8 mouse cellular contexts compared by ENCODE assay signal in genomic region chr15:83595364-83595711, GRCm38 (mm10). TPM values are rescaled to one million over a fixed set of nuclear protein-coding genes. Genes with fewer than 3 reads are reported as not detected.
DNase-seq lines count a peak whose midpoint lies in the region; ATAC-seq lines count a peak whose summit lies in the region.

No protein-coding gene starts in this region.

- peak overlapping the region; percentile 64 for H3K9ac ChIP-seq in kidney, embryonic 16.5 days (replicated peaks; ENCODE audit: low read length)
- peak overlapping the region; percentile 46 for H3K9ac ChIP-seq in intestine, embryonic 15.5 days

- H3K27ac ChIP-seq in kidney, embryonic 16.5 days (ENCODE audit: low read length), result no peak overlapping the region
- peak overlapping the region; percentile 88 for H3K27ac ChIP-seq in embryonic facial prominence, embryonic 10.5 days (replicated peaks)
- no peak overlapping the region for H3K27ac ChIP-seq in intestine, embryonic 15.5 days

- DNase-seq in kidney, adult 9 months, result no peak
- DNase-seq in embryonic facial prominence, embryonic 10.5 days (ENCODE audit: low spot score), result no peak
- peak; percentile 30 for DNase-seq in neural tube, embryonic 10.5 days (ENCODE audit: extremely low spot score, low spot score)
- no peak for DNase-seq in gastrocnemius, postnatal 25 days
- DNase-seq in Muller cell, postnatal 12 days (ENCODE audit: inconsistent ontology term), result no peak

- H3K36me3 ChIP-seq in kidney, embryonic 16.5 days (ENCODE audit: insufficient read depth, low read length), result no peaks in the 10 kb centered on the region
- peaks cover 26% of the 10 kb centered on the region for H3K36me3 ChIP-seq in embryonic facial prominence, embryonic 10.5 days (replicated peaks)
- H3K36me3 ChIP-seq in intestine, embryonic 15.5 days, result no peaks in the 10 kb centered on the region

- no peaks in the 10 kb centered on the region for H3K9me3 ChIP-seq in kidney, embryonic 16.5 days (ENCODE audit: low read length)
- H3K9me3 ChIP-seq in embryonic facial prominence, embryonic 10.5 days, result no peaks in the 10 kb centered on the region
- no peaks in the 10 kb centered on the region for H3K9me3 ChIP-seq in intestine, embryonic 15.5 days

- peak overlapping the region; percentile 88 for H3K4me2 ChIP-seq in kidney, embryonic 16.5 days (replicated peaks; ENCODE audit: low read depth, low read length)
- H3K4me2 ChIP-seq in intestine, embryonic 15.5 days (replicated peaks), result peak overlapping the region; percentile 86

- H3K4me3 ChIP-seq in kidney, embryonic 16.5 days (ENCODE audit: low read length), result peak overlapping the region; percentile 90
- peak overlapping the region; percentile 90 for H3K4me3 ChIP-seq in embryonic facial prominence, embryonic 10.5 days
- H3K4me3 ChIP-seq in intestine, embryonic 15.5 days (replicated peaks), result peak overlapping the region; percentile 90

- no peak for ATAC-seq in kidney, embryonic 16.5 days (ENCODE audit: low FRiP score, low TSS enrichment)
- ATAC-seq in intestine, embryonic 15.5 days, result no peak; the same call in 1 of the 2 replicates
- no peak for ATAC-seq in cerebellum, adult (ENCODE audit: insufficient number of reproducible peaks, low FRiP score, low TSS enrichment)

- 38% methylated on average over 7 of the region's 7 CpGs for WGBS in kidney, embryonic 16.5 days
- WGBS in embryonic facial prominence, embryonic 10.5 days, result 42% methylated on average over 7 of the region's 7 CpGs
- 36% methylated on average over 7 of the region's 7 CpGs for WGBS in intestine, embryonic 15.5 days

- H3K4me1 ChIP-seq in kidney, embryonic 16.5 days (ENCODE audit: insufficient read depth, low read length), result peaks cover 17% of the 10 kb centered on the region
- peaks cover 28% of the 10 kb centered on the region for H3K4me1 ChIP-seq in embryonic facial prominence, embryonic 10.5 days
- H3K4me1 ChIP-seq in intestine, embryonic 15.5 days (replicated peaks), result peaks cover 23% of the 10 kb centered on the region

- no peaks in the 10 kb centered on the region for H3K27me3 ChIP-seq in kidney, embryonic 16.5 days (ENCODE audit: insufficient read depth, low read length)
- no peaks in the 10 kb centered on the region for H3K27me3 ChIP-seq in embryonic facial prominence, embryonic 10.5 days (replicated peaks; ENCODE audit: low read depth, poor library complexity, severe bottlenecking)
- no peaks in the 10 kb centered on the region for H3K27me3 ChIP-seq in intestine, embryonic 15.5 days (replicated peaks)

RNA-seq across cellular contexts. Expression of gene Ttll12, which starts 0.4 kb away (rescaled TPM):
- polyA plus RNA-seq in kidney, embryonic 16.5 days (2015; fragmentation: Nextera tagmentation; extraction: Ambion mirVana), result 38.9 and 40.8 TPM in 2 replicates
- 62.8 and 64.3 TPM in 2 replicates for polyA plus RNA-seq in embryonic facial prominence, embryonic 10.5 days (2016; fragmentation: Nextera tagmentation; extraction: Ambion mirVana)
- 31.0 and 31.5 TPM in 2 replicates for polyA plus RNA-seq in intestine, embryonic 15.5 days (2015; fragmentation: Nextera tagmentation; extraction: Ambion mirVana)
- total RNA-seq in gastrocnemius, postnatal 25 days (2021), result 1 to 10 TPM; 4.2 to 4.9 TPM

RNA-seq across cellular contexts. Expression of gene Mcat, which starts 31.8 kb away (rescaled TPM):
- polyA plus RNA-seq in kidney, embryonic 16.5 days (2015; fragmentation: Nextera tagmentation; extraction: Ambion mirVana), result 38.6 and 39.0 TPM in 2 replicates
- polyA plus RNA-seq in embryonic facial prominence, embryonic 10.5 days (2016; fragmentation: Nextera tagmentation; extraction: Ambion mirVana), result 43.9 and 46.9 TPM in 2 replicates
- polyA plus RNA-seq in intestine, embryonic 15.5 days (2015; fragmentation: Nextera tagmentation; extraction: Ambion mirVana), result 31.4 TPM in 2 replicates
- 10 to 100 TPM; 18.6 to 21.4 TPM for total RNA-seq in gastrocnemius, postnatal 25 days (2021)

RNA-seq across cellular contexts. Expression of gene Tspo, which starts 31.9 kb away (rescaled TPM):
- 84.4 and 107 TPM in 2 replicates for polyA plus RNA-seq in kidney, embryonic 16.5 days (2015; fragmentation: Nextera tagmentation; extraction: Ambion mirVana)
- 34.1 and 35.6 TPM in 2 replicates for polyA plus RNA-seq in embryonic facial prominence, embryonic 10.5 days (2016; fragmentation: Nextera tagmentation; extraction: Ambion mirVana)
- 98.0 and 120 TPM in 2 replicates for polyA plus RNA-seq in intestine, embryonic 15.5 days (2015; fragmentation: Nextera tagmentation; extraction: Ambion mirVana)
- total RNA-seq in gastrocnemius, postnatal 25 days (2021), result 10 to 100 TPM; 21.2 to 34.5 TPM
